Mouse (Mus musculus) heart, postnatal 0 days (tissue): ENCODE data around the gene Atf5. TPM values are rescaled to one million over a fixed set of nuclear protein-coding genes. Genes with fewer than 3 reads are reported as not detected.

Source experiments
- ATAC-seq: fragments of 200-750 bp; cut with Nextera tagmentation; 2 replicates; pipeline ENCODE4 v1.8.0; 2017; ENCODE audit warnings: low read depth, moderate number of reproducible peaks, moderate library complexity; ENCODE audit not compliant: insufficient read depth
- DNase-seq: peaks from one replicate; pipeline ENCODE4 v3.0.0-alpha.2; 2016; ENCODE audit warnings: low spot score
- H3K27ac ChIP-seq: fragments of 300-500 bp; sonication (generic); 2 replicates; pipeline ENCODE4 v1.5.1; 2014; ENCODE audit warnings: low read depth, mild to moderate bottlenecking
- H3K27me3 ChIP-seq: fragments of 300-500 bp; sonication (generic); 2 replicates; pipeline ENCODE4 v1.6.1; 2014; ENCODE audit warnings: low read length, mixed read lengths; ENCODE audit not compliant: control insufficient read depth, insufficient read depth
- H3K36me3 ChIP-seq: fragments of 300-500 bp; sonication (generic); replicated peaks from 2 replicates; pipeline ENCODE4 v1.6.1; 2014; ENCODE audit warnings: low read length, mixed read lengths; ENCODE audit not compliant: control insufficient read depth, insufficient read depth
- H3K4me1 ChIP-seq: fragments of 300-500 bp; sonication (generic); 2 replicates; pipeline ENCODE4 v1.6.1; 2014; ENCODE audit warnings: antibody characterized with exemption; ENCODE audit not compliant: control insufficient read depth, insufficient read depth
- H3K4me2 ChIP-seq: fragments of 300-500 bp; sonication (generic); 2 replicates; pipeline ENCODE4 v1.6.1; 2014; ENCODE audit warnings: low read depth, mild to moderate bottlenecking, low read length, moderate library complexity
- H3K4me3 ChIP-seq: fragments of 300-500 bp; sonication (generic); 2 replicates; pipeline ENCODE4 v1.5.1; 2014; ENCODE audit warnings: low read depth, low read length
- H3K9ac ChIP-seq: fragments of 300-500 bp; sonication (generic); replicated peaks from 2 replicates; pipeline ENCODE4 v1.6.1; 2014; ENCODE audit warnings: low read depth, low read length, mixed read lengths
- H3K9me3 ChIP-seq: fragments of 300-500 bp; sonication (generic); replicated peaks from 2 replicates; pipeline ENCODE4 v1.6.1; 2016; ENCODE audit warnings: low read length; ENCODE audit not compliant: control insufficient read depth
- CTCF ChIP-seq: IDR thresholded peaks from 2 replicates; pipeline ENCODE4 v1.5.1; 2016; ENCODE audit warnings: antibody characterized with exemption, control low read depth, low read depth
- EP300 ChIP-seq: IDR thresholded peaks from 2 replicates; pipeline ENCODE4 v1.6.1; 2016; ENCODE audit warnings: antibody characterized with exemption, low read depth
- WGBS: fragments of 180-500 bp; shearing (Covaris S2); extraction: QIAGEN DNeasy Blood & Tissue Kit; methylation state at CpG from one replicate; pipeline ENCODE4 v1.1.7; 2014; 5-methylcytosine and 5-hydroxymethylcytosine counted together
- polyA plus RNA-seq: library from polyadenylated mRNA; unstranded; fragments of >200 nt; fragmentation: Nextera tagmentation; extraction: Ambion mirVana; gene quantifications from 2 replicates; pipeline ENCODE4 v1.2.1, GENCODE M21; 2015
- total RNA-seq: library from RNA; depleted of rRNA; stranded (reverse); fragments of >200 nt; gene quantifications from 2 replicates; pipeline ENCODE4 v1.2.3, GENCODE M21; 2014; ENCODE audit warnings: low replicate concordance

Gene Atf5
- total and polyA plus RNA-seq, 2 experiments from 2014 or later, result 3.0 to 16.0 TPM

- Histone ChIP-seq H3K4me2 (no peak overlapping the region), H3K4me1 (no peaks in the 10 kb centered on the region), H3K9ac (no peak overlapping the region), H3K36me3 (peaks cover 12% of the 10 kb centered on the region; the same call in 1 of the 2 replicates), H3K4me3 (no peak overlapping the region), H3K27me3 (no peaks in the 10 kb centered on the region), H3K27ac (no peak overlapping the region), H3K9me3 (no peaks in the 10 kb centered on the region)
- DNase-seq (no peak), ATAC-seq (no peak)
- 69% methylated on average over 2 of the region's 2 CpGs for WGBS
- TF ChIP-seq CTCF (no peak), EP300 (no peak)
These were observed 7.5 kb downstream of the Atf5 start for GRCm38 (mm10) chr7:44808927-44809326.

- no peak overlapping the region for H3K9ac ChIP-seq
- WGBS, result 73% methylated on average over 6 of the region's 6 CpGs
- no peak overlapping the region for H3K27ac ChIP-seq
- H3K4me1 ChIP-seq, result no peaks in the 10 kb centered on the region; the same call in 1 of the 2 replicates
- H3K9me3 ChIP-seq, result 0 out of 2 replicates have a peak, but pooled peaks cover 11% of the 10 kb centered on the region
- no peak for DNase-seq
- no peak overlapping the region for H3K4me2 ChIP-seq
- no peaks in the 10 kb centered on the region for H3K27me3 ChIP-seq
- TF ChIP-seq EP300, result no peak
- TF ChIP-seq CTCF, result no peak
- H3K4me3 ChIP-seq, result no peak overlapping the region
- ATAC-seq, result no peak
- H3K36me3 ChIP-seq, result no peaks in the 10 kb centered on the region
These were observed 23.7 kb downstream of the Atf5 start for GRCm38 (mm10) chr7:44792781-44793180.

GRCm38 (mm10) chr7:44790066-44790465, 26.4 kb downstream of the Atf5 start:
- no peaks in the 10 kb centered on the region; the same call in 1 of the 2 replicates for H3K4me1 ChIP-seq
- H3K4me2 ChIP-seq, result no peak overlapping the region
- H3K9ac ChIP-seq, result no peak overlapping the region
- DNase-seq, result no peak
- H3K27ac ChIP-seq, result no peak overlapping the region
- no peaks in the 10 kb centered on the region for H3K27me3 ChIP-seq
- no peak for ATAC-seq
- no peaks in the 10 kb centered on the region for H3K36me3 ChIP-seq
- H3K4me3 ChIP-seq, result no peak overlapping the region
- H3K9me3 ChIP-seq, result 0 out of 2 replicates have a peak, but pooled peaks cover 11% of the 10 kb centered on the region
- TF ChIP-seq CTCF (no peak), EP300 (no peak)
- WGBS, result 40% methylated on average over 3 of the region's 4 CpGs

- no peak for DNase-seq
- H3K27ac ChIP-seq, result no peak overlapping the region
- WGBS, result 50% methylated on average over 3 of the region's 3 CpGs
These were observed 26.9 kb downstream of the Atf5 start for GRCm38 (mm10) chr7:44789531-44789930.

GRCm38 (mm10) chr7:44780101-44780500, 36.4 kb downstream of the Atf5 start:
- DNase-seq, result no peak
- H3K4me3 ChIP-seq, result no peak overlapping the region
- no peak overlapping the region for H3K4me2 ChIP-seq
- H3K9me3 ChIP-seq, result no peaks in the 10 kb centered on the region
- no peaks in the 10 kb centered on the region for H3K4me1 ChIP-seq
- H3K9ac ChIP-seq, result no peak overlapping the region
- no peak for ATAC-seq
- no peak overlapping the region for H3K27ac ChIP-seq
- no peaks in the 10 kb centered on the region for H3K27me3 ChIP-seq
- TF ChIP-seq CTCF, result no peak
- no peak for TF ChIP-seq EP300
- peaks cover 28% of the 10 kb centered on the region; the same call in 1 of the 2 replicates for H3K36me3 ChIP-seq
- 74% methylated on average over 8 of the region's 8 CpGs for WGBS

More at GRCm38 (mm10) chr7:44789531-44789930, 26.9 kb downstream of the Atf5 start:
- ATAC-seq, result no peak
- Histone ChIP-seq H3K9me3 (0 out of 2 replicates have a peak, but pooled peaks cover 7% of the 10 kb centered on the region), H3K9ac (no peak overlapping the region), H3K27me3 (no peaks in the 10 kb centered on the region), H3K4me3 (no peak overlapping the region), H3K4me1 (no peaks in the 10 kb centered on the region; the same call in 1 of the 2 replicates), H3K4me2 (no peak overlapping the region), H3K36me3 (no peaks in the 10 kb centered on the region)
- TF ChIP-seq EP300 (no peak), CTCF (no peak)
